ENCODE assay signal across 8 mouse cellular contexts in genomic region chrX:72824776-72825588, GRCm38 (mm10). TPM values are rescaled to one million over a fixed set of nuclear protein-coding genes. Genes with fewer than 3 reads are reported as not detected.
DNase-seq lines count a peak whose midpoint lies in the region; ATAC-seq and TF ChIP-seq lines count a peak whose summit lies in the region.

TSS of gene Gabrq (plus strand) at chrX:72825178.

- no peak for TF ChIP-seq CTCF in heart, postnatal 0 days (IDR thresholded peaks at IDR 0.05; ENCODE audit: low read depth)

- no peak for DNase-seq in heart, postnatal 36 days
- peak; percentile 2 for DNase-seq in c-Kit-positive CD71-positive TER-119-positive erythroid progenitor cells, embryonic 14.5 days (ENCODE audit: low spot score)
- DNase-seq in heart, postnatal 0 days (ENCODE audit: low spot score) = no peak
- DNase-seq in kidney, postnatal 4 days = peak; percentile 49 to 60
- peak; percentile 21 for DNase-seq in mesoderm, embryonic 11.5 days (ENCODE audit: low read depth, low spot score)
- DNase-seq in testis, postnatal 10 days (ENCODE audit: low spot score) = peak; percentile 52
- no peak for DNase-seq in spleen, postnatal 36 days (ENCODE audit: low spot score in 2 of 2)

- H3K4me2 ChIP-seq in heart, embryonic 11.5 days = peak within 1 kb of the TSS; percentile 66
- peak within 1 kb of the TSS; percentile 55 for H3K4me2 ChIP-seq in heart, postnatal 0 days (ENCODE audit: low read depth, low read length)

- intact Hi-C loops in heart, postnatal 36 days (cut with DNase I) = no loop called here

- no peak for TF ChIP-seq EP300 in heart, postnatal 0 days (IDR thresholded peaks at IDR 0.05; ENCODE audit: low read depth)

- no peak within 1 kb of the TSS for H3K9ac ChIP-seq in heart, embryonic 11.5 days (ENCODE audit: low read depth, low read length)
- no peak within 1 kb of the TSS for H3K9ac ChIP-seq in heart, postnatal 0 days (replicated peaks; ENCODE audit: low read depth, low read length)

- no peaks in the 10 kb centered on the region for H3K9me3 ChIP-seq in heart, embryonic 11.5 days (replicated peaks; ENCODE audit: control insufficient read depth, low read length)
- H3K9me3 ChIP-seq in heart, postnatal 0 days (replicated peaks; ENCODE audit: control insufficient read depth, low read length) = no peaks in the 10 kb centered on the region

- 25% methylated on average over 36 of the region's 43 CpGs for WGBS in heart, embryonic 11.5 days (ENCODE audit: insufficient replicate concordance)
- WGBS in heart, postnatal 0 days = 28% methylated on average over 33 of the region's 43 CpGs

- peak within 1 kb of the TSS; percentile 32 for H3K4me3 ChIP-seq in heart, embryonic 11.5 days (ENCODE audit: low read depth, low read length)
- peak within 1 kb of the TSS; percentile 25 for H3K4me3 ChIP-seq in heart, postnatal 0 days (ENCODE audit: low read depth, low read length)

- no peak within 1 kb of the TSS for H3K27ac ChIP-seq in heart, embryonic 11.5 days (ENCODE audit: low read depth, low read length)
- H3K27ac ChIP-seq in heart, postnatal 0 days (ENCODE audit: low read depth) = no peak within 1 kb of the TSS

- H3K4me1 ChIP-seq in heart, embryonic 11.5 days (ENCODE audit: control insufficient read depth, insufficient read depth, low read length) = no peaks in the 10 kb centered on the region
- no peaks in the 10 kb centered on the region for H3K4me1 ChIP-seq in heart, postnatal 0 days (ENCODE audit: control insufficient read depth, insufficient read depth)

- H3K27me3 ChIP-seq in heart, embryonic 11.5 days (ENCODE audit: control insufficient read depth, insufficient read depth, low read length) = peaks cover 26% of the 10 kb centered on the region
- peaks cover 21% of the 10 kb centered on the region for H3K27me3 ChIP-seq in heart, postnatal 0 days (ENCODE audit: control insufficient read depth, insufficient read depth, low read length)

- ATAC-seq in heart, embryonic 11.5 days (replicated peaks; ENCODE audit: insufficient number of reproducible peaks, low FRiP score, low TSS enrichment) = no peak; the same call in 1 of the 2 replicates
- peak; percentile 36; the same call in 1 of the 2 replicates for ATAC-seq in heart, postnatal 0 days (ENCODE audit: insufficient read depth, low read depth)

- no peaks in the 10 kb centered on the region for H3K36me3 ChIP-seq in heart, embryonic 11.5 days (ENCODE audit: control insufficient read depth, insufficient read depth, low read length)
- H3K36me3 ChIP-seq in heart, postnatal 0 days (replicated peaks; ENCODE audit: control insufficient read depth, insufficient read depth, low read length) = no peaks in the 10 kb centered on the region

RNA-seq across cellular contexts. Expression of gene Gabrq, which starts in this region (rescaled TPM):
- polyA plus RNA-seq in heart, embryonic 11.5 days (2014; fragmentation: Nextera tagmentation; extraction: Ambion mirVana) = 0.17 TPM in 1 of 2 replicates, not detected in the other
- under 1 TPM in 1 of 2 experiments, not detected in 1; 0.08 TPM for total RNA-seq in heart, postnatal 36 days (2021)
- total RNA-seq in heart, postnatal 0 days (2014; rRNA removed; ENCODE audit: low replicate concordance) = 0.46 TPM in 1 of 2 replicates, not detected in the other
- 0.05 TPM in 1 of 2 replicates, not detected in the other for polyA plus RNA-seq in heart, postnatal 0 days (2015; fragmentation: Nextera tagmentation; extraction: Ambion mirVana)

Comparison
In these comparisons a context has a peak if more than half of its experiments do, and no peak if none do; other contexts are left out.
1. Peak in ATAC-seq, H3K4me3 ChIP-seq and H3K4me2 ChIP-seq in heart, postnatal 0 days; RNA of the gene not detected or under 1 TPM.
2. DNase-seq: peak in c-Kit-positive CD71-positive TER-119-positive erythroid progenitor cells, embryonic 14.5 days (single experiment), kidney, postnatal 4 days (2 of 2), mesoderm, embryonic 11.5 days (single experiment) and testis, postnatal 10 days (single experiment); none in heart, postnatal 36 days (0 of 2), heart, postnatal 0 days (single experiment) and spleen, postnatal 36 days (0 of 2).